Mouse (Mus musculus) limb, embryonic 14.5 days (tissue): ENCODE measurements around the gene 1700021F07Rik. TPM values are rescaled to one million over a fixed set of nuclear protein-coding genes. Genes with fewer than 3 reads are reported as not detected.

Experiments used
- ATAC-seq: fragments of 200-750 bp; cut with Nextera tagmentation; 2 replicates; pipeline ENCODE4 v1.8.0; 2017; ENCODE audit warnings: low read depth, moderate number of reproducible peaks, moderate TSS enrichment; ENCODE audit not compliant: low FRiP score
- DNase-seq: peaks from one replicate; pipeline ENCODE4 v3.0.0-alpha.2; 2015; ENCODE audit warnings: low spot score
- H3K27ac ChIP-seq: fragments of 300-500 bp; sonication (generic); replicated peaks from 2 replicates; pipeline ENCODE4 v1.5.1; 2014; ENCODE audit warnings: low read depth, mild to moderate bottlenecking, low read length, moderate library complexity, mixed read lengths
- H3K27me3 ChIP-seq: fragments of 300-500 bp; sonication (generic); 2 replicates; pipeline ENCODE4 v1.6.1; 2014; ENCODE audit warnings: low read length, mixed read lengths; ENCODE audit not compliant: control insufficient read depth, insufficient read depth
- H3K36me3 ChIP-seq: fragments of 300-500 bp; sonication (generic); 2 replicates; pipeline ENCODE4 v1.6.1; 2014; ENCODE audit warnings: mild to moderate bottlenecking, low read length, moderate library complexity, mixed read lengths; ENCODE audit not compliant: control insufficient read depth, insufficient read depth
- H3K4me1 ChIP-seq: fragments of 300-500 bp; sonication (generic); 2 replicates; pipeline ENCODE4 v1.6.1; 2014; ENCODE audit warnings: antibody characterized with exemption, low read length, mixed read lengths; ENCODE audit not compliant: control insufficient read depth, insufficient read depth
- H3K4me2 ChIP-seq: fragments of 300-500 bp; sonication (generic); replicated peaks from 2 replicates; pipeline ENCODE4 v1.6.1; 2014; ENCODE audit warnings: low read depth, mild to moderate bottlenecking, low read length, moderate library complexity; ENCODE audit not compliant: severe bottlenecking
- H3K4me3 ChIP-seq: fragments of 300-500 bp; sonication (generic); replicated peaks from 2 replicates; pipeline ENCODE4 v1.5.1; 2014; ENCODE audit warnings: low read length
- H3K9ac ChIP-seq: fragments of 300-500 bp; sonication (generic); 2 replicates; pipeline ENCODE4 v1.6.1; 2014; ENCODE audit warnings: mild to moderate bottlenecking, low read depth, low read length, moderate library complexity; ENCODE audit not compliant: severe bottlenecking
- H3K9me3 ChIP-seq: fragments of 300-500 bp; sonication (generic); 2 replicates; pipeline ENCODE4 v1.6.1; 2016; ENCODE audit warnings: low read length; ENCODE audit not compliant: control insufficient read depth
- POLR2A ChIP-seq: fragments of 200-500 bp; IDR thresholded peaks from 2 replicates; pipeline ENCODE4 v1.8.0; 2012; ENCODE audit warnings: inconsistent platforms, mild to moderate bottlenecking, moderate library complexity, borderline replicate concordance; ENCODE audit not compliant: insufficient read depth, insufficient read length; ENCODE audit errors: extremely low read depth
- WGBS: fragments of 180-500 bp; shearing (Covaris S2); extraction: QIAGEN DNeasy Blood & Tissue Kit; methylation state at CpG from one replicate; pipeline ENCODE4 v1.1.7; 2014; 5-methylcytosine and 5-hydroxymethylcytosine counted together
- polyA plus RNA-seq, 2 experiments: library from polyadenylated mRNA; depleted of rRNA in 1 of 2; stranded (reverse) in 1 of 2; unstranded in 1 of 2; fragments of >200 nt; fragmentation: Nextera tagmentation in 1 of 2; extraction: Ambion mirVana in 1 of 2; gene quantifications; 2 replicates each; pipeline versions ENCODE4 v1.2.1 to v1.2.3; 2012 to 2014

The 1700021F07Rik gene
- polyA plus RNA-seq, 2 experiments, result not detected

DNA sequence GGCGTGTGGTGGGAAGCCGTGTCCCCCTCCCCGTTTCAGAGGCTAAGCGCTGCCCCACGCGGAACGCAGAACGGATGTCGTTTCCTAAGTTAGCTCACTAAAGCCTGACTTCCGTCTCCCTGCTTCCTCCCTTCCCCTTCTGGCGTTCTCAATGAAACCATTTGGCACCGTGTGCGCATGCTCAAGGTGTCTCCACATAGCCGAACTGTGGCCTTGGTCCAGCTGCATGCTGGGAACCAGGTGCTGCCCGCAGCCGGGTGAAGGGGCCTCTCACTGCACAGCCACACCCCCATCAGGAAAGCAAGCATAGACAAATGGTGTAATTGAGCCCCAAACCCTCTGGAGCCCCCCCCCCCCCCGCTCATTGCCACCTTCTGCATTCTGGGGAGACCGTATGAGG, 13.0 kb downstream of the 1700021F07Rik start:
- ATAC-seq (no peak), DNase-seq (no peak)
- Histone ChIP-seq H3K9ac (no peak overlapping the region), H3K9me3 (no peaks in the 10 kb centered on the region), H3K27ac (no peak overlapping the region), H3K36me3 (no peaks in the 10 kb centered on the region), H3K4me3 (no peak overlapping the region), H3K4me2 (no peak overlapping the region), H3K27me3 (no peaks in the 10 kb centered on the region), H3K4me1 (peaks cover 20% of the 10 kb centered on the region)
- no peak for TF ChIP-seq POLR2A
- 78% methylated on average over 18 of the region's 18 CpGs for WGBS

DNA sequence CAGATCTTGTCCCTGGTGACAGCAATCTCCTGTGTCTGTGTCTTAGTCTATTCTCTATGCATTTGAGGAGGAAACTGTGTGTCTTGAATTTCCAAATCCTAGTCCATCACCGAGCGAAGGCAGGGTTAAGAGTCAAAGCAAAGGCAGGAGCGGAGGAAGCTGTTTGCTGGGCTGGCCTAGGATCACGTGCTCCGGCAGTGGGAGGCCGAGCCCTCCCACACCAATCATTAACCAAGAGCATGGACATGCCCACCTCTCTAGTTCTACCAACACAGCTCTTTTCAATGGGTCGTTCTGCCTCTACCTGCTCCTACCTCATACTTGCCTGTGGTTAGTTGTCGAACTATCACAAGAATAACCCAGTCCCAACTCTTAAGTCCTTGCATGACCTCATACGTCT, 13.5 kb downstream of the 1700021F07Rik start:
- 91% methylated on average over 9 of the region's 9 CpGs for WGBS
- Histone ChIP-seq H3K4me2 (no peak overlapping the region), H3K9me3 (no peaks in the 10 kb centered on the region), H3K4me3 (no peak overlapping the region), H3K36me3 (no peaks in the 10 kb centered on the region), H3K9ac (no peak overlapping the region), H3K27ac (no peak overlapping the region), H3K4me1 (peaks cover 20% of the 10 kb centered on the region), H3K27me3 (no peaks in the 10 kb centered on the region)
- ATAC-seq (no peak), DNase-seq (no peak)
- no peak for TF ChIP-seq POLR2A

DNA sequence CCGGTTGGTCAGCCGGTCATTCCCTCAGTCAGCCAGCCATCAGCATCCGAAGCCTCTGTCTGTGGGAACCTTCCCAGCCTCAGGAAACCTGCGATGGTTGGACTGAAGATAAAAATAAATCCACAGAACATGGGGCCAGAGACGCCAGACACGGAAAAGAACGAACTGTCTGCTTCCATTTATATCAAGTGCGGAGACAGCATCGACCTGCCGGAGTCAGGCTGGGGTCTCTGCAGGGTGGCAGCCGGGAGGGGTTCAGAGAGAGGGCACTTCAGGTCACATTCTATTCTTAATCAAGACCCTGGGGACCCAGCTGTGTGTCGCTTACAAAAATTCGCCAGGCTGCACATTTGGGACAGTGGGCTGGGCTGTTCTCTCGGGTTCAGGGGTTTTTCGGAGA, 17.4 kb downstream of the 1700021F07Rik start:
- no peak for DNase-seq
- no peak for TF ChIP-seq POLR2A
- 50% methylated on average over 15 of the region's 15 CpGs for WGBS

DNA sequence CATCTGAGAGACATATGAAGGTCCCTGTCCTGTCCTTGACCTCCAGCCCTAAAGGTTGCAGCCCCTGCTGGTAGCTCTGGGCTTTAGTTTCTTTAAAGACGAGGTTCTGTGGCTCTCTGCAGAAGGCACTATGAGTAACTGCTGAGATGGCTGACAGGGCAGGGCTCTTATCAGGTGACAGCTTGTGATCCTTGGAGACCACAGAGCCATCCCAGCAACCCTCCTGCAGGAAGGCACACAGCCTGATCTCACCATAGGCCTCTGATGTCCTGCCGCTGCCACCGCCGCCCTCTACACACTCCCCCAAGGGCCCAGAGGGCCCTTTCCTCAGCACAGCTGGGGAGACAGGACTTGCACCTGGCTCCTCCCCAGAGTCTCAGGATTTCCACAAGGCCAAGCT, 19.4 kb downstream of the 1700021F07Rik start:
- Histone ChIP-seq H3K4me3 (no peak overlapping the region), H3K27me3 (no peaks in the 10 kb centered on the region), H3K9ac (no peak overlapping the region), H3K4me2 (no peak overlapping the region), H3K9me3 (no peaks in the 10 kb centered on the region), H3K4me1 (peaks cover 7% of the 10 kb centered on the region; the same call in 1 of the 2 replicates), H3K36me3 (no peaks in the 10 kb centered on the region), H3K27ac (no peak overlapping the region)
- DNase-seq, result no peak
- TF ChIP-seq POLR2A, result no peak
- ATAC-seq, result no peak
- 67% methylated on average over 4 of the region's 4 CpGs for WGBS

More for the DNA sequence above, 17.4 kb downstream of the 1700021F07Rik start:
- Histone ChIP-seq H3K4me2 (no peak overlapping the region), H3K9ac (no peak overlapping the region), H3K4me3 (no peak overlapping the region), H3K9me3 (no peaks in the 10 kb centered on the region), H3K4me1 (peaks cover 3% of the 10 kb centered on the region; the same call in 1 of the 2 replicates), H3K27me3 (no peaks in the 10 kb centered on the region), H3K27ac (no peak overlapping the region), H3K36me3 (no peaks in the 10 kb centered on the region)
- no peak for ATAC-seq

DNA sequence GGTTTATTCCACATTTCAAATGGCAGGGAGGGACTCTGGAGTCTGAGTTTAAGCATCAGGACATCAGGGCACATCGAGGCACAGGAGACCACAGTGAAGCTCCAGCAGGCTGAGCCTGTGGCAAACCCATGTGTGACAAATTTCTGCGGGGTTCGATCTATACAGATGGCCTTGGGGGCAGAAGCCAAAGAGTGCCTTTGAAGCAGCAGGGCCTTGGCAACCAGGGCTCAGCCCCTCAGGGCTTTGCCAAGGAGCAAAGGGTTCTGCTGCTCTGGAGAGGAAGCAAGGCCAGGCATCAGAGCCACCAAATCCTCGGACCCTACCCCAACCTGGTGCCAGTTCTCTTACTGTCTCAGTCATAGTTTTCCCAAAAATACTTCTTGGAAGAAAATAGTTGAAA, 20.3 kb downstream of the 1700021F07Rik start:
- WGBS, result 82% methylated on average over 4 of the region's 4 CpGs
- Histone ChIP-seq H3K9me3 (no peaks in the 10 kb centered on the region), H3K9ac (no peak overlapping the region), H3K4me1 (peaks cover 7% of the 10 kb centered on the region; the same call in 1 of the 2 replicates), H3K27ac (no peak overlapping the region), H3K4me2 (no peak overlapping the region), H3K27me3 (no peaks in the 10 kb centered on the region), H3K4me3 (no peak overlapping the region), H3K36me3 (no peaks in the 10 kb centered on the region)
- no peak for DNase-seq
- ATAC-seq, result no peak
- TF ChIP-seq POLR2A, result no peak
